Mouse (Mus musculus) cerebellum, adult 11 months (tissue): ENCODE measurements around the gene Pde4d.

Experiments used
- DNase-seq: peaks from one replicate; pipeline ENCODE4 v3.0.0; 2022

The Pde4d gene

GRCm38 (mm10) chr13:109439436-109440161 is 989.9 kb downstream of the Pde4d start:
- DNase-seq, result no peak

- peak; percentile 26 for DNase-seq
These were observed 990.6 kb downstream of the Pde4d start for GRCm38 (mm10) chr13:109440331-109440730.

- DNase-seq, result peak; percentile 75
These were observed 991.1 kb downstream of the Pde4d start for GRCm38 (mm10) chr13:109440881-109441280.

GRCm38 (mm10) chr13:109441401-109441973 is 991.7 kb downstream of the Pde4d start:
- DNase-seq, result peak; percentile 21

- no peak for DNase-seq
These were observed 996.4 kb downstream of the Pde4d start for GRCm38 (mm10) chr13:109446138-109446537.

- DNase-seq, result no peak
These were observed 998.4 kb downstream of the Pde4d start for GRCm38 (mm10) chr13:109448121-109448520.

GRCm38 (mm10) chr13:109474344-109474743 is 1024.6 kb downstream of the Pde4d start:
- DNase-seq, result no peak

GRCm38 (mm10) chr13:109481446-109481845 is 1031.7 kb downstream of the Pde4d start:
- DNase-seq, result peak; percentile 14

- no peak for DNase-seq
These were observed 1036.4 kb downstream of the Pde4d start for GRCm38 (mm10) chr13:109486166-109486565.

GRCm38 (mm10) chr13:109487378-109487777 is 1037.6 kb downstream of the Pde4d start:
- DNase-seq, result no peak

GRCm38 (mm10) chr13:109490853-109491252 is 1041.1 kb downstream of the Pde4d start:
- DNase-seq, result no peak

GRCm38 (mm10) chr13:109491829-109492228 is 1042.1 kb downstream of the Pde4d start:
- DNase-seq, result no peak

- DNase-seq, result no peak
These were observed 1050.6 kb downstream of the Pde4d start for GRCm38 (mm10) chr13:109500336-109500735.

GRCm38 (mm10) chr13:109502796-109503195 is 1053.0 kb downstream of the Pde4d start:
- DNase-seq, result no peak

- no peak for DNase-seq
These were observed 1057.0 kb downstream of the Pde4d start for GRCm38 (mm10) chr13:109506754-109507153.

- DNase-seq, result no peak
These were observed 1058.7 kb downstream of the Pde4d start for GRCm38 (mm10) chr13:109508472-109508871.

GRCm38 (mm10) chr13:109518194-109518593 is 1068.4 kb downstream of the Pde4d start:
- DNase-seq, result no peak

GRCm38 (mm10) chr13:109519485-109519884 is 1069.7 kb downstream of the Pde4d start:
- DNase-seq, result no peak

GRCm38 (mm10) chr13:109519966-109520646 is 1070.4 kb downstream of the Pde4d start:
- no peak for DNase-seq

- no peak for DNase-seq
These were observed 1084.2 kb downstream of the Pde4d start for GRCm38 (mm10) chr13:109533838-109534523.

GRCm38 (mm10) chr13:109534709-109535284 is 1085.0 kb downstream of the Pde4d start:
- DNase-seq, result no peak

- no peak for DNase-seq
These were observed 1086.9 kb downstream of the Pde4d start for GRCm38 (mm10) chr13:109536636-109537035.

- DNase-seq, result no peak
These were observed 1089.6 kb downstream of the Pde4d start for GRCm38 (mm10) chr13:109539371-109539770.
